16 mouse cellular contexts compared by ENCODE assay signal in genomic region chr11:11573691-11574090, GRCm38 (mm10). TPM values are rescaled to one million over a fixed set of nuclear protein-coding genes. Genes with fewer than 3 reads are reported as not detected.
DNase-seq lines count a peak whose midpoint lies in the region; ATAC-seq and TF ChIP-seq lines count a peak whose summit lies in the region.
"Had no signal": no experiment of that assay in that cellular context is flagged by ENCODE, and none has a peak within 500 bp of the region (broad histone marks: within the 10 kb centered on the region; RNA-seq: fewer than 3 reads in every experiment).

No protein-coding gene starts in this region.

- no peak overlapping the region for H3K4me3 ChIP-seq in heart, postnatal 0 days (ENCODE audit: low read depth, low read length)
- H3K4me3 ChIP-seq in heart, embryonic 12.5 days: no peak overlapping the region
- H3K4me3 ChIP-seq: embryonic facial prominence, embryonic 12.5 days; heart, embryonic 13.5 days; limb, embryonic 10.5 days had no signal

- H3K36me3 ChIP-seq in heart, postnatal 0 days (replicated peaks; ENCODE audit: control insufficient read depth, insufficient read depth, low read length): no peaks in the 10 kb centered on the region
- no peaks in the 10 kb centered on the region for H3K36me3 ChIP-seq in heart, embryonic 12.5 days
- H3K36me3 ChIP-seq: embryonic facial prominence, embryonic 12.5 days; heart, embryonic 13.5 days; limb, embryonic 10.5 days had no signal

- no peaks in the 10 kb centered on the region for H3K4me1 ChIP-seq in heart, postnatal 0 days (ENCODE audit: control insufficient read depth, insufficient read depth)
- no peaks in the 10 kb centered on the region for H3K4me1 ChIP-seq in heart, embryonic 12.5 days (replicated peaks)
- H3K4me1 ChIP-seq: embryonic facial prominence, embryonic 12.5 days; heart, embryonic 13.5 days; limb, embryonic 10.5 days had no signal

- 46% methylated on average over 6 of the region's 6 CpGs for WGBS in heart, postnatal 0 days
- 40% methylated on average over 6 of the region's 6 CpGs for WGBS in heart, embryonic 12.5 days

- no peak overlapping the region for H3K9ac ChIP-seq in heart, postnatal 0 days (replicated peaks; ENCODE audit: low read depth, low read length)
- H3K9ac ChIP-seq in heart, embryonic 12.5 days: no peak overlapping the region
- H3K9ac ChIP-seq: embryonic facial prominence, embryonic 12.5 days; heart, embryonic 13.5 days had no signal

- H3K27ac ChIP-seq in heart, postnatal 0 days (ENCODE audit: low read depth): no peak overlapping the region
- no peak overlapping the region for H3K27ac ChIP-seq in heart, embryonic 12.5 days (ENCODE audit: poor library complexity, severe bottlenecking)
- H3K27ac ChIP-seq: embryonic facial prominence, embryonic 12.5 days; heart, embryonic 13.5 days; limb, embryonic 10.5 days had no signal

- TF ChIP-seq EP300 in heart, postnatal 0 days (IDR thresholded peaks at IDR 0.05; ENCODE audit: low read depth): no peak

- H3K4me2 ChIP-seq in heart, postnatal 0 days (ENCODE audit: low read depth, low read length): no peak overlapping the region
- no peak overlapping the region for H3K4me2 ChIP-seq in heart, embryonic 12.5 days
- H3K4me2 ChIP-seq: embryonic facial prominence, embryonic 12.5 days; heart, embryonic 13.5 days had no signal

- no peak for TF ChIP-seq CTCF in heart, postnatal 0 days (IDR thresholded peaks at IDR 0.05; ENCODE audit: low read depth)

- H3K9me3 ChIP-seq in heart, postnatal 0 days (replicated peaks; ENCODE audit: control insufficient read depth, low read length): no peaks in the 10 kb centered on the region
- H3K9me3 ChIP-seq in heart, embryonic 12.5 days (replicated peaks): no peaks in the 10 kb centered on the region
- H3K9me3 ChIP-seq: embryonic facial prominence, embryonic 12.5 days; heart, embryonic 13.5 days; limb, embryonic 10.5 days had no signal

- ATAC-seq in heart, postnatal 0 days (ENCODE audit: insufficient read depth, low read depth): 0 out of 2 replicates have a peak, but pooled peaks have one; percentile 30
- ATAC-seq in heart, embryonic 12.5 days (ENCODE audit: insufficient number of reproducible peaks, low FRiP score): no peak
- peak; percentile 89 for ATAC-seq in activated CD4-positive, CD25-positive, alpha-beta regulatory T cell, adult 4 months
- no peak for ATAC-seq in erythroid progenitor cell, adult 5-6 weeks (replicated peaks; ENCODE audit: low FRiP score, poor library complexity, severe bottlenecking)
- ATAC-seq: intestine, postnatal 0 days had no signal

- peak; percentile 23 for DNase-seq in heart, postnatal 0 days (ENCODE audit: low spot score)
- DNase-seq in lung, postnatal 36 days: peak; percentile 62
- DNase-seq in thymus, postnatal 14 days: peak; percentile 68
- DNase-seq in cerebellum, postnatal 25 days: no peak
- no peak for DNase-seq in layer of hippocampus, adult 9-10 months (ENCODE audit: low spot score)
- DNase-seq: layer of hippocampus, adult 9-11 months; right cerebral cortex, postnatal 4 days had no signal

- H3K27me3 ChIP-seq in heart, postnatal 0 days (ENCODE audit: control insufficient read depth, insufficient read depth, low read length): no peaks in the 10 kb centered on the region
- no peaks in the 10 kb centered on the region for H3K27me3 ChIP-seq in heart, embryonic 12.5 days (replicated peaks)
- H3K27me3 ChIP-seq: embryonic facial prominence, embryonic 12.5 days; heart, embryonic 13.5 days had no signal

RNA-seq across cellular contexts. Expression of gene 4930512M02Rik, which starts 53.9 kb away (rescaled TPM):
- not detected in 2 replicates for total RNA-seq in heart, postnatal 0 days (2014; rRNA removed; ENCODE audit: low replicate concordance)
- polyA plus RNA-seq in heart, postnatal 0 days (2015; fragmentation: Nextera tagmentation; extraction: Ambion mirVana): not detected in 2 replicates
- not detected in 2 replicates for polyA plus RNA-seq in heart, embryonic 12.5 days (2016; fragmentation: Nextera tagmentation; extraction: Ambion mirVana)
- polyA plus RNA-seq in activated CD4-positive, CD25-positive, alpha-beta regulatory T cell, adult 4 months (2017; shearing (Covaris generic)): not detected
- not detected in 2 replicates for total RNA-seq in erythroid progenitor cell, adult 5-6 weeks (2015; ENCODE audit: low replicate concordance)
- not detected in 2 replicates for total RNA-seq in erythroid progenitor cell, adult 5-6 weeks (2017; ENCODE audit: low replicate concordance)
- total RNA-seq: megakaryocyte-erythroid progenitor cell, adult 5-6 weeks had no signal
- polyA plus RNA-seq: embryonic facial prominence, embryonic 12.5 days; heart, embryonic 13.5 days; intestine, postnatal 0 days; limb, embryonic 10.5 days; neural tube, embryonic 14.5 days had no signal

Comparison
In these comparisons a context has a peak if more than half of its experiments do, and no peak if none do; other contexts are left out.
1. ATAC-seq: peak in heart, postnatal 0 days (single experiment) and activated CD4-positive, CD25-positive, alpha-beta regulatory T cell, adult 4 months (single experiment); none in heart, embryonic 12.5 days (single experiment) and erythroid progenitor cell, adult 5-6 weeks (single experiment).
2. DNase-seq: peak in heart, postnatal 0 days (single experiment), lung, postnatal 36 days (single experiment) and thymus, postnatal 14 days (single experiment); none in cerebellum, postnatal 25 days (0 of 2) and layer of hippocampus, adult 9-10 months (single experiment).